Mouse (Mus musculus): ENCODE measurements around the gene Nkx2-5.
A peak's percentile ranks its signal among the peaks of the same experiment; 100 is the strongest.

Gene Nkx2-5

GRCm38 (mm10) chr17:26844909-26845148 lies at the start of gene Nkx2-5:
Nkx2-5 (minus strand) TSS chr17:26845009.
- DNase-seq, result no peak

DNA sequence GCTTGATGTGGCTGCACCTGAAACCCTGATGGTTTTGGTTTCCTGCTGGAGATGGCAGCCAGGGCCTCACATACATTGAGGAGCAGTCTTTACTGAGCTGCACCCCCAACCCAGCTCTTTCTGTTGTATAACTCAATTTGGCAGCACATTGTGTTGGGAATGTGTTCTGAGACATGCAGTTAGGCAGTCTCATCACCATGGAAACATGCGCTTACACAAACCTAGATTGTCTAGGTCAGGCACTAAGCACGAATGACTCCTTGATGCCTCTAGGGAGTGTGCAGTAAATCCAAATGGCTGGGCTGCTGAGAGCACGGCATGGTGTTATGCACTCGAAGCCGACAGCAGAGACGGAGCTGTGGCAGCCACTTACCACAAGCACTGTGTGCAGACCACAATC lies 49.5 kb upstream of the Nkx2-5 start:
- DNase-seq, result peak; percentile 19

GRCm38 (mm10) chr17:26893492-26893891 lies 48.7 kb upstream of the Nkx2-5 start:
- no peak for DNase-seq

GRCm38 (mm10) chr17:26892635-26893375 lies 48.0 kb upstream of the Nkx2-5 start:
- DNase-seq, result no peak

DNA sequence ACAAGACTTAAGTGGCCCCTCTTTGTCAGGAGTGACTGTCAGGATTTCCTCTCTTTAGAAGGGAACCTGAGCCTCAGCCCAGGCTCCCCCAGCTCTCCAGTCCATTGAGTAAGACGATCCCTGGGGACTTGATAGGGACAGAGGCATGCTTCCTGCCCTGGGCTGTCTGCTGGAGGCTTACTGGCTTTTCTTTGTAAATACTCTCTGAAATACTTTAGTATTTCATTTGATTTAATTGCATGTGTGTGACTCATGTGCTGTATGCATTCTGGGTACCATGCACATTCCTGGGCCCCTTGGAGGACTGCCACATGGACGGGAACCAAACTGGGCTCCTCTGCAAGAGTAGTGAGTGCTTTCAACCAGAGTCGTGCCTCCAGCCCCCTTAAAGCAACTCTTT lies 43.1 kb upstream of the Nkx2-5 start:
- no peak for DNase-seq

DNA sequence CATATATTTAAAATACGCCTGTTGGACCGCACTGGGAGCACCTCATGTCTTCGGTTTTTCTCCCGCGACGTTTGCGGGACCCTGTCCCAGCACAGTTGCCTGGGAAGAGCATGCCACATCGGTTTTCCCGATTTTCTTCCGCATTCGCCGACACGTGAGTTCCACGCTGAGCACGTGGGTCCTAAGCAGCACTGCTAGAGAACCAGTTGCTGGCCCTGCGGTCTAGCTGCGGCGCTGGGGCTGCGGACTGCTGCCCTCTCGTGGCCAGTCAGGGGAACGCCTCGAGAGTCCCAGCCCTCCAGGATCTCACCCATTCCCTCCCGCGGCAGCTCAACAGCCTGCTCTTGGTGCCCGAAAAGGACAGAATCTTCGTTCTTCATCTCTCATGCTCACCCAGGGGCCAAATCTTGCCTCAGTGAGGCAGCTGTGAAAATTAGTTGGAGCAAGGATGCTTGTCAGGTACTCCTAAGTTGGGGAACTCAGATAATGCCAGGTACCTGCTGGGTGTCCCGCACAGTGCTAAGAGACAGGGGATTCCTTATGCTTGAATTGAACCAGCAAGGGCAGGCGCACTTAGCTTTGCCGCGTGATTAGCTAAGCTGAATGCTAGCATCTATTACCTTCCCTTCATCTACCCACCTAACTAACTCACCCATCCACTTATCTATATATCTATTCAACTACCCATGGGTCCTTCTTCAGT lies 41.4 kb upstream of the Nkx2-5 start:
- peak; percentile 87 for DNase-seq

- DNase-seq, result peak; percentile 91
These were observed 40.5 kb upstream of the Nkx2-5 start for GRCm38 (mm10) chr17:26884995-26885926.

GRCm38 (mm10) chr17:26883585-26883984 lies 38.8 kb upstream of the Nkx2-5 start:
- DNase-seq, result no peak

DNA sequence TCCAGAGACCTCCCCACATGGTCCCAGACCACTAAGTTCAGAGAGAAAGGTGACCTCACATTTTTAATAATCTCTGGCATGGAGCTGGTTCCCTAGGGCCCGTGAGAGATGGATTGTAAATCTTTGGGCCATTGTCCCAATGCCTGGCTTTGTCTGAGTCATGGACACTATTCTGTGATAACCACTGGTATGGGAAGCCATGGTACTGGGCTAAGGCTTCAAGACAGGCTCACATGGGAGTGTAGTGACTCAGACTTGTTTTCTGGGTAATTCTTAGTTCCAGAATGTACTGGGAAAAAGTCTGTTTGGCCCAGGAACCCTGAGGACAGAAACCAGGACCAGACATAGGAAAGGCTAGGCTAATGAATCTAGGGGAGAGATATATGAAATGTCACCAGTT lies 37.9 kb upstream of the Nkx2-5 start:
- no peak for DNase-seq

GRCm38 (mm10) chr17:26879235-26879634 lies 34.4 kb upstream of the Nkx2-5 start:
- DNase-seq, result peak; percentile 25

DNA sequence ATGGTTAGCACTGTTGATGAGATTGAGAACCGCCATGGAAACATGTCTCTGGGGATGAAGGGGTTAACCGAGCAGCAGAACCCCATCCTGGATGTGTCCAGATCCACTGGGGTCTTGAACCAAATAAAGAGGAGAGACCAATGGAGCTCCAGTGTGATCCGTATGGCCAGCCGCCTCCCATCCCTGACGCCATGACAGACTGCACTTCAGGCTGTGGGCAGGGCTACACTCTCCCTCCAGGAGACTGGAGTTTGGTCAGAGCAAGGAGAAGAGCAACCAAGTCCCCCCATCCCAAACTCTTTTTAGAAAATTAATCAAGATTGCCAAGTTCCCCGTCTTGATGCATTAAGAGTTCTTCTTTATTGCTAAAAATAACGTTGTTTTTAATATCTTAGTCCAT lies 33.1 kb upstream of the Nkx2-5 start:
- no peak for DNase-seq

DNA sequence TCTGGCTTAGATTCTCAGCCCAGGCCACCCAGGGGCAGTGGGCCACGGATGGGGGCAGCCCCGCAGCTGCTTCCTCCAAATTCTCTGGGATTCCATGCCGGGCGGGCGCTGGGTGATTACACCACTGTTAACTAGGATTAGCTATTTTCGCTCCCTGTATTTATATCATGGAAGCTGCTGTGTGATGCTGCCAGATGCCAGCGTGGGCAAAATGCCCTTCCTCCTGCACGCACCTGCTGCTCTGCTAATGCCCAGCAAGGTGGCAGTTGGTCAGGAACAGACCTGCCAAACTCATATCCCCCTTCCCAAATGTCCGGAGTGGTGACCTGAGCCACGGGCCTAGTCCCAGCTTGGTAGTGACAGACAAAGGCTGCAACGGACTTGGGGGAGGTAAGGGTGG lies 29.7 kb upstream of the Nkx2-5 start:
- no peak for DNase-seq

DNA sequence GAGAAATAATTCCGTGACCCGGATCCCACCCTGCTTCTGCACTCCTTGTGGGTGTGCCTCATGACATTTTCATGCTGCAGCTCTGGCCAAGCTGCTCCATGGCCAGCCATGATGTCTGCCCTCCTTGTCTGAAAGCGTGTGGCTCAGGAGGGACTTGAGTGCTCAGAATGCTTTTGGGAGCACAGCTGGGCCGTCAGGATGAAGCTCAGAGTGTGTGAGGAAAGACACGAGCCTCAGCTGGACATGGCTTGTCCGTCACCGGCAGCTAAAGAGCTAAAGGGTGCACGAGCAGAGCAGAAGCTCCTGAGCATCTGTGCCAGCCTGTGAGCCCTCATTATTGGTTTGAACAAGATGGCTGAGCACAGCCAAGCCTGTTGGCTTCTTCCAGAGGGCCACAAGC lies 28.7 kb upstream of the Nkx2-5 start:
- no peak for DNase-seq

GRCm38 (mm10) chr17:26872870-26873269 lies 28.1 kb upstream of the Nkx2-5 start:
- no peak for DNase-seq

DNA sequence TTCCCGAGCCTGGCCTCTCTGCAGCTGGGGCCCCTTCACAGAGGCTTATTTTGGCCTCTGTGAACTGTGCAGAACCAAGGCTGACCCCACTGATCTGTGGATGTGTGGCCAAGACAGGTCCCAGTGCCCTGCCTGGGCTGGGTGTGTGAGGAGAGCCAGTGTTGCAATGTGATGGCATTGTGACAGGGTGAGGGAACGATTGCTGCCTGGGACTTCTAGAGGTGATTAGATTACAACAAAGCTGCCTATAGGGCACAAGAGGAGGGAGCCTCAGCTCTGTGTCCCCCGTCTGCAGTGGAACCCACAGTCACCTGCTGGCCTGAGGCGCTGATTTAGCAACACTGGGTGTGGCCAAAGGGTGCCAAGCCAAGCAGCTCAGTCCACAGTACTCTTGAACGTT lies 23.9 kb upstream of the Nkx2-5 start:
- no peak for DNase-seq

DNA sequence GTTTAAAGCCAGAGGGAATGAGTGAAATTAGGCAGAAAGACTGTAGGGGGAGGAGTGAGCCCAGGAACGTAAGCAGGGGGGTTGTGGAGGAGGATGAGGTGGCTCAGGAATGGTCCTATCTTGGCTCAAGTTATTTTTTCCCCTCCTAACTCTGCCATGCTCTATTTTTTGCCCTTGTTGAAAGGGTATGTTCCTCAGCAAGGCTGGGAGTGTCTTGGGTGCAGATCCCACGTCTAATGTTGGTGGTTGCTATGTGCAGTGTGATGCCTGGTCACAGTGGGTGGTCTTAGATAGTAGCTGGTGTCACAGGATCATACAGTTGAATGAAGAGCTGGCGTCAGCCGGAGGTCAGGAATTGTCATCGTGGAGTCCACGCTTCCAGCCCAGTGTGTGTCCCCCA lies 20.3 kb upstream of the Nkx2-5 start:
- no peak for DNase-seq

DNA sequence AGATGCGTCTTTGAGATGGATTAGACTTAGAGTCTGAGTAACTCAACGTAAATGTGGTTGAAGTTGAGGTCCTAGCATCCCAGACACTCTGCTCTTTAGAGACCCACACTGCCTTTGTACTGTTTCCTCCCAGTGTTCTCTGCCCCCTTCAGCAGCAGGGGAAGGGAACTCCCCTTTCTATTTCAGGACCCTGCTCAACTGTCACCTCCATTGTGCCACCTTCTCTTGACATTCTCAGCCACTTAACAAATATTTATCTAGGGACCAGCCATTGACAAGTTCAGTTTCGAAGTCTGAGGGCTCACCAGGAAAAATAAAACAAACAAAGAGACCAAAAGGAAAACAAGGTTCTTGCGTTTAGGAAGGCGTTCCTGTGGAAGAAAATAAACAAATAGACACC lies 19.5 kb upstream of the Nkx2-5 start:
- no peak for DNase-seq

GRCm38 (mm10) chr17:26861793-26862192 lies 17.0 kb upstream of the Nkx2-5 start:
- no peak for DNase-seq

- no peak for DNase-seq
These were observed 16.6 kb upstream of the Nkx2-5 start for GRCm38 (mm10) chr17:26861383-26861782.

DNA sequence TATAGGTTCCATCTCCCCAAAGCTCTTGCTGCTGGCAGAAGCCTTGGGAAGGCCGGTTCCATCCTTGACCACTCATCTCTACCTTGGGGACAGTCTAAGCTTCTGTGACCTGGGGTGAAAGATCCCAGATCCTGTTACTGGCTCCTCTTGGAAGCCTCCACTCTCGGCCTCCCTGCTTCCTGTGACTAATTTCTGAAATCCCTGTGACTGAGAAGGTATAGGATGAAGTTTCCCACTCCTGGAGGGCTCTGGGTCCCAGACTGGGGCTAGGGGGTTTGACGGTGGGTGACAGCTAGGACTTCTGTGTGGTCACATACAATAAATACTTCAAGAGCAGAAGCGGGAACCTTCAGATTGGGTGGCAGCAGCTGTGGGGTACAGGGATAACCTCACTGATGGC lies 16.1 kb upstream of the Nkx2-5 start:
- DNase-seq, result no peak

- no peak for DNase-seq
These were observed 7.5 kb upstream of the Nkx2-5 start for GRCm38 (mm10) chr17:26852262-26852661.

DNA sequence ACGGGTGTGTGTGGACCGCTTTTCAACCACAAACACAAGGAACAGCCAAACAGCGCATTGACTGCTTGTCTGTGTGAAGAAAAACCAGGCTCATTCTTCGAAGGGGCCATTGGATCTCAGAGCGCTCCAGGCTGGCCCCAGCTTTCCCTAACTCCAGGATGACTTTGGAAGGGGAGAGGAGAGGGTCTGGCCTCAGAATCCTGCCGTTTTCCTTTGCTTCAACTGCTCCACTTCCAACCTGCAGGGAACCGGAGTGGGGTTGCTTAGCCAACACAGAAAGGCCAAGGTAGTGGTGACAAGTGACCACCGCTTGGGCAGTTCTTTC lies 6.3 kb upstream of the Nkx2-5 start:
- no peak for DNase-seq

GRCm38 (mm10) chr17:26850358-26851135 lies 5.7 kb upstream of the Nkx2-5 start:
- peak; percentile 20 for DNase-seq
